In the genomic region with DNA sequence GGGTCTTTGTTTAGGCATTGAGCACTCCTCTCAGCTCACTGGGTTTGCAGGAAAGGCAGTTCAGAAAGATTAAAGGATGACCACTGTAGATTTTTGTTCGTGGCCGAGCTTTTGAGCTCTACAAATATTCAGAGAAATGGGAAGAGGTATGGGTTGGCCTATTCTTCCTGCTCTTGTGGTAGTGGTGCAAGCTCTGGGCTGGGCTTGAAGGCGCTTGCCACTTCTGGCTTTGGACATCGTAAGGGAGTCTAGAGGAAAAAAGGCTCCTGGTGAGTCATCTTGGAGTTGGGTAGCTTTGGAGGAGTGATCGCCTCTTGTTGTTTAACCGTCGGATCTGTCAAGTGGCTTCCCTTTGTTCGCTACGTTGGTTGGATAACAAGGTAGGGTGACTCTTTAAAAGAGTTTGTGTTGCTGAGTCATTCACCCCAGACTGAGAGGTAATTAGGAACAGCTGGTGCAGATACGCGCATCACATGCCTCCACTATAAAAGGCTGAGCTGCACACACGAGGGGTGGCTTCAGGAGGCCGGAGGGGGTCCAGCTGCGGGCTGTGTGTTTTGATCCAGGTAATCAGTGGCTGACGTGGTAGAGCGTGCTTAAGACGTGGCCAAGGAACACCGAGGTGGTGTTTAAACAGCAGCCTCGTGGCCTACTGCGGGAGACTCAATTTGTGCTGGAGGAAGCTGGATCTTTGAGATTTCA, we compare ENCODE assay signal across 7 mouse cellular contexts. TPM values are rescaled to one million over a fixed set of nuclear protein-coding genes. Genes with fewer than 3 reads are reported as not detected.
DNase-seq lines count a peak whose midpoint lies in the region; ATAC-seq and TF ChIP-seq lines count a peak whose summit lies in the region.

No protein-coding gene starts in this region.

- no peaks in the 10 kb centered on the region for H3K9me3 ChIP-seq in ES-Bruce4 (replicated peaks; ENCODE audit: control insufficient read depth, insufficient read depth, low read length, poor library complexity, severe bottlenecking)
- no peaks in the 10 kb centered on the region for H3K9me3 ChIP-seq in heart, embryonic 16.5 days (replicated peaks; ENCODE audit: control insufficient read depth, low read length)

- TF ChIP-seq CTCF in ES-Bruce4 (IDR thresholded peaks at IDR 0.05; ENCODE audit: low read depth, low read length): no peak
- no peak for TF ChIP-seq CTCF in embryonic fibroblast, embryonic 13.5 days (IDR thresholded peaks at IDR 0.05; ENCODE audit: borderline replicate concordance, insufficient read depth, low read length)

- peak overlapping the region; percentile 63 for H3K4me2 ChIP-seq in heart, embryonic 16.5 days (ENCODE audit: low read depth, low read length)

- DNase-seq in kidney, postnatal 10 days: peak; percentile 51
- DNase-seq in lung, postnatal 36 days: peak; percentile 75
- DNase-seq in ovary, postnatal 36 days (ENCODE audit: low spot score): peak; percentile 18

- TF ChIP-seq EP300 in ES-Bruce4 (IDR thresholded peaks at IDR 0.05; ENCODE audit: insufficient read depth, low read depth, low read length): peak; percentile 88

- no peak for TF ChIP-seq POLR2A in ES-Bruce4 (IDR thresholded peaks at IDR 0.05; ENCODE audit: insufficient read depth, low read length)
- TF ChIP-seq POLR2A in embryonic fibroblast, embryonic 13.5 days (IDR thresholded peaks at IDR 0.05; ENCODE audit: low read depth, low read length): 0 out of 2 replicates have a peak, but pooled peaks have one; percentile 50

- H3K27ac ChIP-seq in ES-Bruce4 (ENCODE audit: insufficient read depth, low read length): peak overlapping the region; percentile 78
- H3K27ac ChIP-seq in embryonic fibroblast, embryonic 13.5 days (ENCODE audit: insufficient read depth, low read length): peak overlapping the region; percentile 96
- peak overlapping the region; percentile 91 for H3K27ac ChIP-seq in heart, embryonic 16.5 days (ENCODE audit: low read length)

- H3K4me3 ChIP-seq in ES-Bruce4 (ENCODE audit: low read depth, low read length): peak overlapping the region; percentile 97
- peak overlapping the region; percentile 99 for H3K4me3 ChIP-seq in embryonic fibroblast, embryonic 13.5 days (ENCODE audit: insufficient read depth, low read length)
- peak overlapping the region; percentile 66 for H3K4me3 ChIP-seq in heart, embryonic 16.5 days (ENCODE audit: low read length)

- peak; percentile 32 for ATAC-seq in activated CD4-positive, CD25-positive, alpha-beta regulatory T cell, adult 4 months
- ATAC-seq in heart, embryonic 16.5 days (replicated peaks; ENCODE audit: extremely low read depth, insufficient read depth, low FRiP score): 0 out of 2 replicates have a peak, but pooled peaks have one; percentile 5

- peaks cover 1% of the 10 kb centered on the region for H3K4me1 ChIP-seq in ES-Bruce4 (ENCODE audit: control insufficient read depth, insufficient read depth, low read length)
- H3K4me1 ChIP-seq in embryonic fibroblast, embryonic 13.5 days (ENCODE audit: control insufficient read depth, insufficient read depth, low read length): no peaks in the 10 kb centered on the region
- peaks cover 29% of the 10 kb centered on the region for H3K4me1 ChIP-seq in heart, embryonic 16.5 days (ENCODE audit: control insufficient read depth, insufficient read depth, low read length)

- H3K9ac ChIP-seq in ES-Bruce4 (ENCODE audit: low read depth, poor library complexity, severe bottlenecking): peak overlapping the region; percentile 90
- peak overlapping the region; percentile 91 for H3K9ac ChIP-seq in heart, embryonic 16.5 days (ENCODE audit: low read length)

- H3K36me3 ChIP-seq in ES-Bruce4 (ENCODE audit: control insufficient read depth, insufficient read depth, low read length, poor library complexity, severe bottlenecking): no peaks in the 10 kb centered on the region
- H3K36me3 ChIP-seq in heart, embryonic 16.5 days (ENCODE audit: control insufficient read depth, insufficient read depth): no peaks in the 10 kb centered on the region

- WGBS in heart, embryonic 16.5 days: 2% methylated on average over 20 of the region's 20 CpGs

- no peaks in the 10 kb centered on the region for H3K27me3 ChIP-seq in ES-Bruce4 (ENCODE audit: control insufficient read depth, insufficient read depth, low read length, poor library complexity, severe bottlenecking)
- no peaks in the 10 kb centered on the region for H3K27me3 ChIP-seq in heart, embryonic 16.5 days (ENCODE audit: control insufficient read depth, insufficient read depth, low read length)

RNA-seq across cellular contexts. Expression of gene Bach1, which starts 1.1 kb away (rescaled TPM):
- 25.5 and 27.4 TPM in 2 replicates for polyA plus RNA-seq in ES-Bruce4 (2011; ENCODE audit: insufficient read depth, insufficient read length, low read depth, missing spikeins)
- polyA plus RNA-seq in activated CD4-positive, CD25-positive, alpha-beta regulatory T cell, adult 4 months (2017; shearing (Covaris generic)): 1 to 10 TPM; 2.3 TPM
- 35.1 and 48.0 TPM in 2 replicates for polyA plus RNA-seq in embryonic fibroblast, embryonic 13.5 days (2011; ENCODE audit: insufficient read length, low read depth, missing spikeins)
- polyA plus RNA-seq in heart, embryonic 16.5 days (2015; fragmentation: Nextera tagmentation; extraction: Ambion mirVana): 8.2 and 9.8 TPM in 2 replicates

Comparison
In these comparisons a context has a peak if more than half of its experiments do, and no peak if none do; other contexts are left out.
1. Peak in every context shown above with its lines: DNase-seq, ATAC-seq, H3K4me3 ChIP-seq and H3K27ac ChIP-seq.
2. DNase-seq: peak in every context shown above with its lines; median percentile 75 in lung, postnatal 36 days; 51 in kidney, postnatal 10 days; 18 in ovary, postnatal 36 days.